Mouse (Mus musculus) liver, embryonic 14.5 days (tissue): ENCODE measurements around the gene Sbf2. TPM values are rescaled to one million over a fixed set of nuclear protein-coding genes. Genes with fewer than 3 reads are reported as not detected.

Source experiments
- ATAC-seq: fragments of 200-750 bp; cut with Nextera tagmentation; 2 replicates; pipeline ENCODE4 v1.8.0; 2017; ENCODE audit warnings: moderate number of reproducible peaks, mild to moderate bottlenecking, moderate library complexity; ENCODE audit not compliant: insufficient read depth
- DNase-seq, 3 experiments: peaks; one replicate each; pipeline ENCODE4 v3.0.0-alpha.2; 2012 to 2013; ENCODE audit warnings: low read depth in 3 of 3, low spot score in 3 of 3
- H3K27ac ChIP-seq: fragments of 300-500 bp; sonication (generic); 2 replicates; pipeline ENCODE4 v1.5.1; 2014; ENCODE audit warnings: moderate library complexity, mild to moderate bottlenecking, control low read depth, inconsistent platforms
- H3K27me3 ChIP-seq: fragments of 300-500 bp; sonication (generic); 2 replicates; pipeline ENCODE4 v1.6.1; 2014; ENCODE audit warnings: mild to moderate bottlenecking, low read length, moderate library complexity; ENCODE audit not compliant: control insufficient read depth, insufficient read depth
- H3K36me3 ChIP-seq: fragments of 300-500 bp; sonication (generic); replicated peaks from 2 replicates; pipeline ENCODE4 v1.6.1; 2014; ENCODE audit warnings: low read depth; ENCODE audit not compliant: control insufficient read depth, insufficient read depth
- H3K4me1 ChIP-seq, 2 experiments: fragments of 200-500 bp in 1 of 2; fragments of 300-500 bp in 1 of 2; sonication (generic) in 1 of 2; replicated peaks; 2 replicates each; pipeline ENCODE4 v1.6.1; 2012 to 2014; ENCODE audit warnings: antibody characterized with exemption in 1 of 2, inconsistent platforms in 1 of 2, low read length in 1 of 2; ENCODE audit not compliant: control insufficient read depth in 2 of 2, insufficient read depth in 2 of 2
- H3K4me2 ChIP-seq: fragments of 300-500 bp; sonication (generic); 2 replicates; pipeline ENCODE4 v1.6.1; 2014; ENCODE audit warnings: low read depth, mild to moderate bottlenecking, control low read depth, moderate library complexity
- H3K4me3 ChIP-seq, 2 experiments: fragments of 200-500 bp in 1 of 2; fragments of 300-500 bp in 1 of 2; sonication (generic) in 1 of 2; 2 replicates each; pipeline ENCODE4 v1.5.1; 2012 to 2014; ENCODE audit warnings: low read depth in 2 of 2, low read length in 2 of 2, mild to moderate bottlenecking in 2 of 2, control low read depth in 1 of 2, inconsistent platforms in 1 of 2, moderate library complexity in 1 of 2; ENCODE audit not compliant: insufficient read depth in 1 of 2
- H3K9ac ChIP-seq: fragments of 300-500 bp; sonication (generic); replicated peaks from 2 replicates; pipeline ENCODE4 v1.6.1; 2014; ENCODE audit warnings: mild to moderate bottlenecking, control low read depth, moderate library complexity
- H3K9me3 ChIP-seq: fragments of 300-500 bp; sonication (generic); 2 replicates; pipeline ENCODE4 v1.6.1; 2016; ENCODE audit warnings: low read length, mixed read lengths; ENCODE audit not compliant: control insufficient read depth
- CTCF ChIP-seq: IDR thresholded peaks from 2 replicates; pipeline ENCODE4 v1.5.1; 2016; ENCODE audit warnings: antibody characterized with exemption, low read depth, control low read depth
- EP300 ChIP-seq: IDR thresholded peaks from 2 replicates; pipeline ENCODE4 v1.6.1; 2016; ENCODE audit warnings: antibody characterized with exemption, low read depth
- WGBS: fragments of 180-500 bp; shearing (Covaris S2); extraction: QIAGEN DNeasy Blood & Tissue Kit; methylation state at CpG from one replicate; pipeline ENCODE4 v1.1.7; 2014; ENCODE audit not compliant: insufficient replicate concordance; 5-methylcytosine and 5-hydroxymethylcytosine counted together
- polyA plus RNA-seq, 2 experiments: library from polyadenylated mRNA; depleted of rRNA in 1 of 2; stranded (reverse) in 1 of 2; unstranded in 1 of 2; fragments of >200 nt; fragmentation: Nextera tagmentation in 1 of 2; extraction: Ambion mirVana in 1 of 2; gene quantifications; 2 replicates each; pipeline versions ENCODE4 v1.2.1 to v1.2.3; 2012 to 2014

Sbf2 gene
- polyA plus RNA-seq, 2 experiments: 2.9 to 3.3 TPM

- Histone ChIP-seq H3K36me3 (no peaks in the 10 kb centered on the region), H3K9ac (no peak overlapping the region), H3K4me3 (no peak overlapping the region), H3K9me3 (no peaks in the 10 kb centered on the region), H3K4me1 (no peaks in the 10 kb centered on the region), H3K4me2 (no peak overlapping the region), H3K27me3 (no peaks in the 10 kb centered on the region), H3K27ac (no peak overlapping the region)
- no peak for DNase-seq
- TF ChIP-seq CTCF (no peak), EP300 (no peak)
- no peak for ATAC-seq
- 52% methylated on average over 1 of the region's 1 CpGs for WGBS
Measured at GRCm38 (mm10) chr7:110315352-110315751, 299.4 kb downstream of the Sbf2 start.

DNA sequence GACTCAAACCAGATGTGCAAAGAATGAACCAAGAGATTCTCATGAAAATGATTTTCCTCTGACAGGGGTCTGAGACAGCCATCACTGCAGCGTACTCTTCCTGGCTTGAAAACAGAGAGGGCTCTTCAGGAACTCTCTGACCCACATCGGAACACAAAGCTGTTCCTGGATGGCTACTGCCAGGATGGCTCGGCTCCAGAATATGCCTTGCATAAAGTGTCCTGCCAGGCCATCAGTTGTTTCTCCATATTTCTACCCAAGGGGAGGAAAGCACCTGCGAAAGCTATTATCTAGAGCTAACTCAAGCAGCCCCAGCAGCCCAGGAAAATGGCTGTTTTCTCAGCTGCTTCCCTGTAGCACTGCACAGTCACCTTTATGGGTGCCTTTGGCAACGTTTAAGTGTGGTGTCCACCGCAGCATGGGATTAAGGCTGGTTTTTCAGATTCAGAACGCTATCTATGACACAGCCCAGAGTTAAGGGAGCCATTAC is 300.3 kb downstream of the Sbf2 start:
- 71% methylated on average over 7 of the region's 7 CpGs for WGBS
- no peak for TF ChIP-seq EP300
- no peak for TF ChIP-seq CTCF
- no peak overlapping the region for H3K4me2 ChIP-seq
- H3K27ac ChIP-seq: no peak overlapping the region
- H3K9ac ChIP-seq: no peak overlapping the region
- ATAC-seq: no peak
- H3K4me3 ChIP-seq: no peak overlapping the region
- H3K27me3 ChIP-seq: no peaks in the 10 kb centered on the region
- H3K4me1 ChIP-seq: no peaks in the 10 kb centered on the region
- H3K36me3 ChIP-seq: no peaks in the 10 kb centered on the region
- H3K9me3 ChIP-seq: no peaks in the 10 kb centered on the region
- no peak for DNase-seq

GRCm38 (mm10) chr7:110313392-110314055 is 301.2 kb downstream of the Sbf2 start:
- no peak overlapping the region for H3K27ac ChIP-seq
- no peak overlapping the region for H3K4me2 ChIP-seq
- H3K4me1 ChIP-seq: no peaks in the 10 kb centered on the region
- H3K36me3 ChIP-seq: no peaks in the 10 kb centered on the region
- no peak for ATAC-seq
- peak in 2 of 3 experiments; percentile 7 to 13 for DNase-seq
- no peaks in the 10 kb centered on the region for H3K9me3 ChIP-seq
- TF ChIP-seq CTCF (no peak), EP300 (no peak)
- H3K9ac ChIP-seq: no peak overlapping the region
- H3K4me3 ChIP-seq: no peak overlapping the region
- no peaks in the 10 kb centered on the region for H3K27me3 ChIP-seq
- 23% methylated on average over 9 of the region's 9 CpGs for WGBS

- no peak for TF ChIP-seq CTCF
- no peak for TF ChIP-seq EP300
- Histone ChIP-seq H3K4me3 (no peak overlapping the region), H3K9ac (no peak overlapping the region), H3K27ac (no peak overlapping the region), H3K4me1 (no peaks in the 10 kb centered on the region), H3K27me3 (no peaks in the 10 kb centered on the region), H3K4me2 (no peak overlapping the region), H3K36me3 (no peaks in the 10 kb centered on the region), H3K9me3 (no peaks in the 10 kb centered on the region)
- DNase-seq (no peak), ATAC-seq (no peak)
- 69% methylated on average over 8 of the region's 8 CpGs for WGBS
Measured at GRCm38 (mm10) chr7:110309246-110309645, 305.5 kb downstream of the Sbf2 start.

DNA sequence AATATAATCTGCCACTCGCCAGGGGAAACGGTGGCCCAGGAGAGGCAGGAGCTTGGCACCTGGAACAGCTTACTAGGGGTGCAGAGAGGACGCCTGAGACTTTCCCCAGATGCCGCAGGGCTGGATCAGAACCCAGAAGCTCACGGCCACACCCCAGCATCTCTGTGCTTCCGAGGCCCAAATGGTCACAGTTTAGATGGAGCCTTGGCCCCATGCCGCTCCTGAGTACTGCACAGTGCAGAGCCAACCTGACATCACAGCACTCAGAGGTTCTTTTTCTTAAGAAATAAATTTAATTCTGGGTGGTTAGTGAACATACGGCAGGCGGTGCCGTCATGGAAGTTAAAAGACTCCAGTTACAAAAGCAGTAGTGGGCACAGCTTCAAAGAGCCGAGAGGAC is 307.0 kb downstream of the Sbf2 start:
- WGBS: 72% methylated on average over 11 of the region's 11 CpGs
- no peaks in the 10 kb centered on the region for H3K27me3 ChIP-seq
- H3K4me3 ChIP-seq: no peak overlapping the region
- TF ChIP-seq EP300 (no peak), CTCF (no peak)
- H3K4me1 ChIP-seq: no peaks in the 10 kb centered on the region
- no peaks in the 10 kb centered on the region for H3K9me3 ChIP-seq
- no peak overlapping the region for H3K4me2 ChIP-seq
- no peaks in the 10 kb centered on the region for H3K36me3 ChIP-seq
- ATAC-seq (no peak), DNase-seq (no peak)
- no peak overlapping the region for H3K9ac ChIP-seq
- H3K27ac ChIP-seq: no peak overlapping the region
